Mouse (Mus musculus): ENCODE measurements around the gene Adra1b.

DNA sequence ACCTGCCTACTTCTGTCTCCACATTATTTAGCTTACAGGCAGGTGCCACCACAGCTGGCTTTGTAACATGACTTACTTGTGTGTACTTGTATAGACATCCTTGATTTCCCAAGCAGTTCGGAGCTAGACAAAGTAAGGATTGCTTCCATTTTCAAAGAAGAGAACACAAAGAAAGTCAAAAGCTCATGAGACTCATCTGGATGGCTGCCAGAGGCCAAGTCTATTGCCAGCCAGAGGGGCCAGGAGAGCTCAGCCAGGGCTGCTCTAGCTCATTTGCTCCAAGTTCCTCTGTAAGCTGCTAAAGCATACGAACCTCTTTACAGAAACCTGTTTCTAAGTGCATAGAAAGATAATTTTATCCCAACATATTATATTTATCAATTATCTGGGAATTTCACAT, 142.6 kb downstream of the Adra1b start:
- TF ChIP-seq POLR2A (IDR thresholded peaks at IDR 0.05; ENCODE audit: low read depth, low read length) (no peak), CTCF (IDR thresholded peaks at IDR 0.05; ENCODE audit: extremely low read depth, insufficient read depth, insufficient read length, insufficient replicate concordance) (no peak)
